Mouse (Mus musculus) mesoderm, embryonic 11.5 days (tissue): ENCODE measurements around the gene Prdm4.

Experiments
- DNase-seq: peaks from one replicate; pipeline ENCODE4 v3.0.0-alpha.2; 2012; ENCODE audit warnings: low read depth, low spot score

Prdm4 gene

DNA sequence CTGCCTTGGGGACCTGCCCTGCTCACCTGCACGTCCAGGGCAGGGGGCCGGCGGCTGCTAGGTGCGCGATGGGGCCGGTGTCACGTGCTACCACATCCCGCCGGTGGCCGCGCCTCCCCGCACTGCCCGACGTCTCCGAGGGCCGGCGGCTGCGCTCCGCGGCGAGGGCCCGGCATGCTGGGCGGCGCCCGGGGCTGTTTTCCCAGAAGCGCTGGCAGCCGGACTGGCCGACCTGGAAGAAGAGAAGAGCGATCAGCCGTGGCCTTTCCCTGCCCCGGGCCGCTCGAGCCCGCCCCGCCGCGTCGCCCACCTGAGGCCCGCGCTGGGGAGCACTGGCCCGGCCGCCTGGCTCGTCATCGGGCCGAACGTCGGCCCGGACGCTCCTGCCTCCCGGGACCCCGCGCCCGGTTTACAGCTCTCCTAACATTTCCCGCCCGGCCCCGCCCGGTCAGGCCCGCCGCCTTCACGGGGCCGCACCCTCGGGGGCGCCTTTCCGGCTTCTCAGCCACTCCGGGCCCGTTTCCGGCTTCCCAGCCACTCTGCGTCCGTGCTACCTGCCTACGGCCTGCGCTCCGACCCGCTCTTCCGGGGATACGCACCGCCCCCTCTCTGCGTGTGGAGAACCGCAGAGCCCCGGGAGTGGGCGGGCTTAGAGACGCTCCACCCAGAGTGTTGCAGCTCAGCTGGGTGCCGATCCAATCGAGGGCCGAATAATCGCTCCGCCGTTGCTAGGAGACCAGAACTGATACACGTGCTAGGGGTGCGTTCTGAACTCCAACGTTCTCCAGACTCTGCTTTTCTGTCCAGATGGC is at the start of gene Prdm4:
Gene Prdm4 (minus strand): TSS at position 645 of the 812 bp plus-strand sequence.
- peak; percentile 98 for DNase-seq

DNA sequence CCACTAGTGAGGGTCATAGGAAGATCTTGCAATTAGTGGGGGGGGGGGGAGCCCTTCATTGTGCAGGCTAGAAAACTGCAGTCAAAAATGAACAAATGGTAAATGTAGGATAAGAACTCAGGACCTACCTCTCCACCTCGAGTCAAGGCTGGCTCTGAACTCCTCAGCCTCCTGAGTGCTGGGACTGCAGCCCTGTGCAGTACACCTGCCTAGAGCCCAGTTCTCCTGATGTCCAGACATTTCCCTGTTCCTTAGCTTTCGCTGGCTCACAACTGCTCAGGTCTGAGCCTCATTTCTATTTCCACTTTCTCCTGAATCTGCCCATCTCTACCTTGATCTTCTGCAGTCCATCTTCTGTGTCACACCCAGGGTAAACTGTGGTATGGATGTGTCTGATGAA is 49.5 kb upstream of the Prdm4 start:
- no peak for DNase-seq

DNA sequence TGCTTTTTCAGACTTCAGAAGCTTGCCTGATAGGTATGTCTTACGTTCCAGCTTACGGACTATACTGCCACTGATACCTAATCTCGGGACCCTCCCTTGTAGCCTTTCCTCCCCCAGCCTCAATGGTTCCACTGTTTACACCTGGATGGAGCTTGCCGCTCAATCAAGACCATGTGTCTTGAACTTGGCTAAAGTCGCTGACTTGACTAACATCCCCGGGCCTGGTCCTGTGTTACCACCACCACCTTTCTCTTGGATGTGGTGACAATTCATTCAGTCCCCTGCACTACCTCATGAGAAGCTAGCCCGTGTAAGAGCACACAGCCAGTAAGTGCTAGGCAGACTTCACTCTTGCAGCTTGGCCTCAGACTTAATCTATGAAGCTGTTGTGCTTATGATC is 47.4 kb upstream of the Prdm4 start:
- DNase-seq: no peak

DNA sequence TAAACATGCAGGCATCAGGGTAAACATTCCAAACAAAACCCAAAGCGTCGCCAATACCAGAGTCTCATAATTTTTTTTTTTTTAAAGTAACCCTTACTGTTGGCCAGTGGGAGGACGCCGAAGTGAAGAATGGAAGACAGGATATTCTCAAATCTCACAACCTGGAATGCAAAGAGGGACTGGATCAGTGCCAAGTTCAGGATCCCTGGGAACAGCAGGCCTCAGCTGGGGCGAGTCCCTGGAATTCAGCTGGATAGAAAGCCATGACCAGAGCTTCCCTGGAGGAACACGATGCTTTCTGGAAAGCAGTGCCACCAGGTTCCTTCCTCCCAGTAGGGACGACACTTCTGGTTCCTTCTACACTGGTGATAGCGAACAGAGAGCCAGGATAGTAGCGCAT is 46.0 kb upstream of the Prdm4 start:
- DNase-seq: no peak

DNA sequence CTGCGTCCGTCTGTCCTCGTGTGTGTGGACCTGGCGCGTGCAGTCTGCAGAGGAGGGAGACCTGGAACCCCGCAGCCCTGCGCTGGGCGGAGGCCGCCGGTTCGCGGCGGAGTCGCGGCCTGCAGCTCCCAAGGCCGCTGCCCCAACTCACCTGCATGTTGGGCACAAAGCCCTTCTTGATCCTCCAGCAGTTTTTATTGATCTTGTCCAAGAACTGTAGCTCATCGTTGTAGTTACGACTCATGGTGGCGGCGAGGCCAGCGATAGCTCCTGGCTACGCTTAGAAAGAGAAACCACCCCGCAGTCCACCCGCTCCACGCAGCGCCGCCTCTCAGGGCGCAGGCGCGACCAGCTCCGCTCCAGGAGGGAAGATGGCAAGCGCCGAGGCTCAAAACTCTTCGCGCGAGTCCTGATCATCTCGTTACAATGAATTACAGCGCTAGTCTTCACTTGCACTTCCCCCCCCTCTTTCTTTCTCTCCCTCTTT is 40.6 kb upstream of the Prdm4 start, which contains the start of gene Rtcb:
Gene Rtcb (minus strand): TSS at position 360 of the 487 bp plus-strand sequence.
- peak; percentile 96 for DNase-seq

DNA sequence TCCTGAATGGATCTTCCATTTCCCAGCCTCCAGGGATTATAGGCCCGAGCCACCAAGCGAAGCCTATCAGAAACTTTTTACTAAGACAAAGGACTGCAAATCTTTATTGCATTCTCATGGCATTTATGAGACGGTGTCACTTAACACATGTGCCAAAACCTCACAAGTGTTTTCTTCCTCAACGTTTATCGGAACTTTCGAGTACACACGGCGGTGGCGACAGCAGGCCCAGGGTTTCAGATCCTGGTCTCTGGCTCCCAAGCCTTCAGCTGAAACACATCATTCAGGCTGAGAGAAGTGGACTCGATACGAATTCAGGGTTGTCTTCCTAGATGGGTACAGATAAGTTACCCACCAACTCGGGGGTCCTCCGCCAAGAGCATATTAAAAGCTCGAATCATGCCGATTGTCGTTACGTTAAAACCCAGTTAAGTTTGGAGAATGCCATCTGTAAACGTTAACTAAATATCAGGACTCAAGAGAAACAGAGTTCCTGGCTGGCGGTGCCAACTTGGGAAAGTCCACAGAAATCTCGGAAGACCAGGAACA is 40.0 kb upstream of the Prdm4 start:
- no peak for DNase-seq

DNA sequence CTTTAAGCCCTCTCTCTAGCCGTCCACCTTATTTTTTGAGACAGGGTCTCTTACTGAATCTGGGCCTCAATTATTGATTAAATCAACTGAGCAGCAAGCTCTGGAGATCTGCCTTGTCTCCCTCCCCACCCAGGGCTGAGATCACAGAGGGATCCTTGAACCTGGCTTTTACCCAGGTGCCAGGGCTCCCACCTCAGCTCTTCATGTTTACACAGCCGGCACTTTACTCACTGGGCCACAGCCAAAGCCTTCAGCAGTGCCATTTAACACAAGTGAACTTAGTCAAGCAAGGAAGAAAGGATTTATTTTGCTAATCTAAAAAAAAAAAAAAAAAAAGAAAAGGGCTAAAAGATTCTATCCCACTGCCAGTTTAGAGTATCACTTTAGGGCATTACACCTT is 37.5 kb upstream of the Prdm4 start:
- DNase-seq: no peak

DNA sequence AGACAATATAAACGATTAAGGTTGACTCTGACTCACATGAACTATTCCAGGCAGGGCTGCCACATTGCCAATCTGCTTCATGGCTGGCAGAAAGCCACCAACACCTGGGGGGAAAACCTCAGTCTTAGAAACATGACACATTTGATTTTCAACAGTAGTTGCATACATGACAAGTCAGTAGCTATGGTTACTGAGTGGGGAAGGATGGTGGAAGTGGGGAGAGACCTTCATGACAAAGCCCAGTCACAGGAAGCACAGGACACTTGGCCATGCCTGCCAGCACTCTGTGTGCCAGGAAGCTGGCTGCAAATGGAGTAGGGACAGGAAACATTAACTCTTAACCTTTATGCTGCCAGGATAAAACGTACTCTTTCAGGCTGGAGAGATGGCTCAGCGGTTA is 36.5 kb upstream of the Prdm4 start:
- no peak for DNase-seq

DNA sequence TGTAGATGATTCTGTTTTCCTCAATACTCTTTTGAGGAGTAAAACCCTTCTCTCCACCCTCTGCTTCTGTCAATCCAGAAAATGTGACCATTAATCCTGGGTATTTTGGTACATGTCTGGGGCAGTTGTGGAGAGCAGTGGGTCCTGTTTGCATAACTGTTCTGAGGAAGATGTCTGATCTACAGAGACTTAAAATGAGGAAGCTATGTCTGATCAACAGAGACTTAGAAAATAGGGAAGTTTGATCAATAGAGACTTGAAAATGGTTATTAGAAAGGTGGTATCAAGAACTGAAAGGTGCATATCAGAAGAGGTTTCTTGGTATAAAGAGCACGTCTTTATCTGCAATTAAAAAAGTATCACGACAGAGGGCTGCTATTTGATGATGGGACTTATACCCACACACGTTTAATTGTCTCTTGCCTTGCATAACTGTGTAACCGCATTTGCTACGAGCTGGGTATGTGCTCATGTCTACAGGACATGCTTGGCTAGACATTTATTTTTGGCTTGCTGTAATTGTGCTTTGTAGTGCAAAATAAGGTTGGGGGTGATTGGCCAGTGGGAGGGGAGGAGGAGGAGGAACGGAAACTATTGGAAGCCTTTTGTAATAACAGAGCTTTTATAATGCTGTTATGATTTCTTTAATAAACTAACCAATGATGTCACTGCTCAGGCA is 35.0 kb upstream of the Prdm4 start:
- DNase-seq: no peak

DNA sequence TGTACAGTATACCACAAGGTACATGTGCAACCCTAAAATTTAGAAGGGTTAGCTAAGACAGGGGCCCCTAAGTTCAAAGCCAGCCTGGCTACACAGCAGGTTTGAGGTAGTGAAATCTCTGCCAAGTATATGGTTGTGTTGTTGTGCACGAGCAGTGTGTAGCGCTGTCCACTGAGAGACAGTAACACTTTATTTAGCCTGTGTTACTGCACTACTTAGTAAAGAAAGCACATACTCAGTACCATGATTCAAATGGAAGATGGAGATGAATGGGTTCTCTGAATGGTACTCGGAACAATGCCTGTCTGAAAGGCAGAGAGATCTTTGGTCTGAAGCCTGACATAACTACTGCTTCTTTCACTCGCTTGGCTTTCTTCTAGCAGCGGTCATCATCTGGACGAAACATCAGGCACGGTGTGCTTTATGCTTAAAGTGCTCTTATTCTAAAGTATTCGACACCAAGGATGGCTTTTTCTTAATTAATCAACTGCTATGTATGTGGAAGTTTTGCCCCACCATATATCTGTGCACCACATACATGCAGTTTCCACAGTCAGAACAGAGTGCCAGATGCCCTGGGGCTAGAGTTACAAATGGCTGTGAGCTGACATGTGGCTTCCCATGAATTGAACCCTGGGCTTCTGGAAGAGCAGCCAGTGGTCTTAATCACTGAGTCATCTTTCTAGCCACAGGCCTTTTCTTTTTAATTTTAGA is 31.7 kb upstream of the Prdm4 start:
- DNase-seq: no peak

DNA sequence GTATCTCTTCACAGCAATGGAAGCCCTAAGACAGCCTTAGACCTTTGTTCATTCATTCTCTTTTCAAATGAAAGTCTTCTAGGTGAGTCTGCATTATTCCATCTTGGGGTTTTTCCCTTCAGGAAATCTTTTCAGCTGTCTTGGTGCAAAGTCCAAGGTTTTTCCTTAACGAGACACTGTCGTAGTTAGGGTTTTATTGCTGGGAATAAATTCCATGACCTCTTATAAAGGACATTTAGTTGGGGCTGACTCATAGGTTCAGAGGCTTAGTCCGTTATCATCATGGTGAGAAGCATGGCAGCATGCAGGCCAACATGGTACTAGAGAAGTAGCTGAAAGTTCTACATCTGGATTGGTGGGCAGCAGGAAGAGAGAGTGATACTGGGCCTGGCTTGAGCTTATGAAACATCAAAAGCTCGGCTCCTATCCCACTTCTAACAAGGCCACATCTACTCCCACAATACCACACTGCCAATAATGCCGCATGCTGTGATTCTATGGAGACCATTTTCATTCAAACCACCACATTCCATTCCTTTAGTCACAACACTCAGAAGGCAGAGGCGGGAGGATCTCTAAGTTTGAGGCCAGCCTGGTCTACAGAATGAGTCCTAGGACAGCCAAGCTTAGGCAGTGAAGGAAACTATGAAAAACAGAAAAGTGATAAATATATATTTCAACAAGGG is 19.5 kb upstream of the Prdm4 start:
- DNase-seq: no peak

DNA sequence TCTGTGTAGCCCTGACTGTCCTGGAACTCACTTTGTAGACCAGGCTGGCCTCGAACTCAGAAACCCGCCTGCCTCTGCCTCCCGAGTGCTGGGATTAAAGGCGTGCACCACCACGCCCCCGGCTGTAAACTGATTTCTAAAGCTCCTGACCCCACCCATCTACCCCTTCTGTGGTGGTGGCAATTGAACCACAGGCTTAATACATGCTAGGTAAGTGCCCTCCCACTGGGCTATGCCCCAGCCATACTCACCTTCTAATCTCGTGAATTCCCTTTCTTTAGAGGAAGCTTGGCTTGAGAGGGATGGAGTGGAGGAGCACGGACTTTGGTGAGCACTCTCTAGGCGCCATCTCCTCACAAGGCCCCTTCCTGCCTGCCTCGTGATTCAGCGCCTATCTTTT is 13.0 kb upstream of the Prdm4 start:
- DNase-seq: no peak

DNA sequence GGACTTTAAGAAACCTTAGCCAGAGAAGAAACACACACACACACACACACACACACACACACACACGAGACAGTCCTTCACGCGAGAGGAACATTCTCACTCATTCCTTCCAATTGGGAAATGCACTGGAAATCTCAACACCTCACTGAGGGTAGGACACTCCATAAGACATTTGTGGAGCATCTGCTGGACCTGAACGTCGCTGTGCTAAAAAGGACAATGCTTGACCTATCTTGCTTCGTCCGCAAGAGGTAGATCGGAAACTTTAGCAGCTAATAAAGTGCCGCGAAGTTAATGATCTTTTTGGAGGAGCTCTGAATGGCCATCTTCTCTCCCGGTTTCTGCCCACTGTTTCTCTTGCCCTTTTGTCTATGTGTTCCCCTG is 12.3 kb upstream of the Prdm4 start:
- DNase-seq: no peak

DNA sequence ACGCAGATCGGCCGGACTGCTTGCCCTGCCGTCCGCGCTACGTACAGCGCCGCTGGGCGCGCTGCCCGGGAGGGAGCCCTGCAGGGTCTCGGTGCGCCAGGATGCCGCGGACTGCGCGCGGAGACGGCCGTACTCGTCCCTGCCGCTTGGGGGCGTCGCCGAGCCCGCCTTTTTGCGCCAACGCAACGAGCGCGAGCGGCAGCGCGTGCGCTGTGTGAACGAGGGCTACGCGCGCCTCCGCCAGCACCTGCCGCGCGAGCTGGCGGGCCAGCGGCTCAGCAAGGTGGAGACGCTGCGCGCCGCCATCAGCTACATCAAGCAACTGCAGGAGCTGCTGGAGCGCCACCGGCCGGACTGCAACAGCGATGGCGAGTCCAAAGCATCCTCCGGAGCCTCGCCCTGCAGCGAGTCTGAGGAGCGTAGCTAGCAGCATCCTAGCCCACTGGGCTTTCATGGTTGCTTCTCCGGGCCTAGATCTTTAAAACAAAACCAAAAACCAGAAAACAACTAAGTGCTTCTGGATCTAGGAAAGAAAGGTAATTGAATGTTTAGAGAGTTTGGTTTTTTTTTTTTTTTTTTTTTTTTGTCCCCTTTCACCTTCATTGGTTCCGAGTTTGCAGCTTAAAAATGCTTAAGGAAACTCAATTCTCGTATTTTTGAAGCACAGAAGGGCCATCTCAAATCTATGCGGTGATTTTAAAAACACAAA is 11.7 kb upstream of the Prdm4 start:
- peak; percentile 82 for DNase-seq

DNA sequence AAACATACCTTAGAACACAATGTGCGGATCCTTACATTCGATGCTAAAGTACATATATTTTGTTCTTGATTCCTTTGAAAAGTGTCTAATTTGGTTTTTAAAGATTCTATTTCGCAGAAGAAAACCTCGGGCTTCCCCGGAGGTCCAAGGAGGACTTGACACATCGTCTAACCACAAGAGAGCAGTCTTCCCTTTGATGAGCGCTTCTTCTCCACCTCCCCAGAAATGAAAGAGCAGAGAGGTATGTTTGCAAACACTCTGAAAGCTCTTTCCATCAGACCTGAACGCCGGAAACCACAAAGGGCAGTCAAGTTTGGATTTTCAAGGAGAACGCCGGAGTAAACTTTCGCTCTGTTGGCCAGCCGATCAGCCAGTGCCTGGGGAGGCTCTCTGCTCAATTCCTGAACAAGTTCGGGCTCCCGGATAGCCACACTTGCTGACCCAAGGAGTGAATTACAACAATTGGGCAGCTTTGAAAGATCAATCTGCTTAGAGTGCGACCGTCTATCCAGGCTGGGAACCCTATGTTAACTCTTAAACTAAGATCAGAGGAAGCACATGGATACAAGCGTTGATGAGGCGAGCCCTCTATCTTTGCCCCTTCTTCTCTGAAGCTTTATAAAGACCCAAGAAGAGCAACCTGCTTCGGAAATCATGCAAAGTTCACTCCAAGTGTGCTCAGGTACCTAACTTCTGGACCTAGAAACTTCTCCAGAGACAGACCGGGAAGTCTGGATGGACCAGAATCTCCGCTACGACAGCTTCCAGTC is 10.9 kb upstream of the Prdm4 start, which contains the start of gene Ascl4:
Gene Ascl4 (plus strand): TSS at position 6 of the 770 bp plus-strand sequence.
- no peak for DNase-seq

DNA sequence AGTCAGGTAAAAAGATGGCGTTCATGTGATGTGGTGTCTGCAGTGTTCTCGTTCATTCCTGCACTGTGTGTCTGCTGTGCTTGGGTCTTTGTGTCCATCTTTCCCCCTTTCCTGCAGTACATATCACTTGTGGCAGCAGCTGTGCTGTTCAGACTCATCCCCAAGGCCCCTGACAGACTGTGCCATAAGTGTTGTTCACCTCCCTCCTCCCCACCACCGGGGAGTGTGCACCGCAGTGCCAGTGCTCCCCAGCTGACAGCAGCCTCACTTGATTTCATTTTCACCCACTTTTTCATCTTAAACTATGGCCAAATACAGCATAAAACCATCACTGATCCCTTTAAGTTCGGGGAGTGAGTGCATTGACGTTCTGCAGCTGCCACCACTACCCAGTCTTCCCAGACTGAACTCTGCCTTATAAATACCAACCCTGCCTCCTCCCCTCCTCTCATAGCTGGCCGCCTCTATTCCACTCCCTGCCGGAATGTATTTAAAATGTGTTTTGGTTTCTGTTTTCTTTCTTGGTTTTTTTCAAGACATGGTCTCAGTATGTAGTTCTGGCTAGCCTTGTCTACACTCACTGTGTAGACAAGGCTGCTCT is 37.0 kb downstream of the Prdm4 start:
- DNase-seq: no peak

DNA sequence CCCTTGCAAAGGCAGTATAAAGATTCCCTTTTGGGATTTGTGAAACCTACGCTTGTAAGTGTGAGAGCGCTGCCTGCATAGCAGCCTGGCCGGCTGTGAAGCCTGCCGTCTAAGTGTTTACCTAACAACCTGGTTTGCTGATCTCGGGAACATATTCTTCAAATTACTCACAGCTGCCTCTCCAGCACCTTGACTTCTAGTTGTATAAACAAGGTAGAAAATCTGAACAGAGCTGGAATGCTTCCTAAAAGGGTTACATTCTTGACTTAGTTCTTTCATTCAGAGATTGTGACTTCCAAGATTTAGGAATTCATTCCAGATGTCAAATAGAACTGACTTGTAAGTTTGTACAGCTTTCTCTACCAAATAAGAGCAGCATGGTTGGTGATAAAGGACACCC is 41.1 kb downstream of the Prdm4 start:
- no peak for DNase-seq

DNA sequence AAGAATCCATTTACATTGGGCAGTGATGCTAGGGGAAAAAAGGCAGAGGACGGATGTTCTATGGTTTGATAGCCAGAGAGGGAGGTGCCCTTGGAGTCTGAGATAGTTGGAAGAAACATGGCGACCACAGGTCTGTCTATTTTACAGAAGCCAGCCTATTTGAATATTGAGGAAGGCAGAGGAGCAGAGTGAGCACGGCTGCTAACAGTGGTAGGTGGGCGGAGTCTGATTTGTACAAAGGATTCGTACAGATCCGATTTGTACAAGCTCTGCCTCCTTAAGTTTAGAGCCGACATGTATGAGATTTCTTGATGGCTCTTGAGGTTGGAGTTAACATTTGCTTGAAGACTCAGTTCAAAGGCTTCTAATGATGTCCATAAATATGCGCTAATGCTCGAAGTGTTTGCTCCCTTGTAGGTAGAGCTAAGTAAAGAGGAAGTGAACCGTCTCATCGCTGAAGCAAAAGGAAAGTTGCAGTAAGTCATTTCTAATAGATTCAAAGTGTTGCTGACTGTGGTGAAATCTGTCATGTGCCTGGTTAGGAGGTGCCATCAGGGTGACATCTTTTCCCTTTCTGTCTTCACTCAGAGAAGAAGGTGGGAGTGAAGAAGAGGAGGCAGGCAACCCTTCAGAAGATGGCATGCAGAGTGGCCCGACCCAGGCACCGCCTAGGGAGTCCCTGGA is 42.9 kb downstream of the Prdm4 start:
- DNase-seq: no peak

DNA sequence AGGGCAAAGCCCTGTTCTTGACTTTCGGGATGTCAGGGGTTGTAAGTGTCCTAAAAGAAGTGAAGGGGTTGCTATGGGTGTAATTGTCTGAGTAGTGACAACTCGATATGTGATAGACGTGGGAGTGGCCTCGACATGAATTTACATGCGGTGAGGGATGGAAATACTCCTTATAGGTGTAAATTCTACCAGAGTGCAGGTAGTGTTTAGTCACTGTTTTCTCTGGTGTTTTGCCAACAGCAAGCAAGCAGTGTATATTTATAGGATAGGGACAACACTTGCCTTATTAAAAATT is 44.5 kb downstream of the Prdm4 start:
- no peak for DNase-seq
